Mouse (Mus musculus): ENCODE measurements around the gene Htatip2. TPM values are rescaled to one million over a fixed set of nuclear protein-coding genes. Genes with fewer than 3 reads are reported as not detected.

Htatip2 gene
- 22.4 TPM for polyA plus RNA-seq (2017; shearing (Covaris generic))

GRCm38 (mm10) chr7:49758934-49759571, at the start of gene Htatip2:
Gene Htatip2 (plus strand): TSS chr7:49759115.

GRCm38 (mm10) chr7:49778114-49778901, 19.4 kb downstream of the Htatip2 start, which contains the start of gene Prmt3:
Gene Prmt3 (plus strand): TSS chr7:49778346.

Other genes starting within 250 kb of the Htatip2 start
- not detected for gene Dbx1, start 122.3 kb upstream of the Htatip2 start, polyA plus RNA-seq (2017; shearing (Covaris generic))
- gene Prmt3, start 19.2 kb downstream of the Htatip2 start, polyA plus RNA-seq (2017; shearing (Covaris generic)): 62.0 TPM
- gene Slc6a5, start 151.0 kb downstream of the Htatip2 start, polyA plus RNA-seq (2017; shearing (Covaris generic)): not detected
- gene Nell1, start 215.7 kb downstream of the Htatip2 start, polyA plus RNA-seq (2017; shearing (Covaris generic)): not detected

Measured in effector memory CD4-positive, alpha-beta T cell, adult 5 months (primary cell).